Mouse (Mus musculus): ENCODE results near the gene Gm49383.

- TF ChIP-seq CTCF (IDR thresholded peaks at IDR 0.05) (peak; percentile 85), EP300 (IDR thresholded peaks at IDR 0.05; ENCODE audit: insufficient read depth, low read depth, low read length) (no peak), POLR2A (IDR thresholded peaks at IDR 0.05; ENCODE audit: insufficient read depth, low read depth, low read length) (no peak)
Observed at GRCm38 (mm10) chr12:69159578-69159940, 37.3 kb downstream of the Gm49383 start.

Measured in heart, adult 2 months (tissue).